Mouse (Mus musculus): ENCODE results near the gene Rps17. TPM values are rescaled to one million over a fixed set of nuclear protein-coding genes. Genes with fewer than 3 reads are reported as not detected.

Rps17 gene
- 100 to 1,000 TPM; 682 to 705 TPM for total RNA-seq (2021)
- long read RNA-seq, transcript Rps17-201 (5 exons, 494 nt), result major isoform, 188 of 245 reads
- long read RNA-seq, transcript Rps17-203 (4 exons, 660 nt), result minor isoform, 45 of 245 reads
- long read RNA-seq, partial matches to known transcripts, result 1 of 245 reads
- long read RNA-seq, other reads (novel, unspliced or antisense), result 7 of 245 reads

- DNase-seq (ENCODE audit: low spot score in 2 of 2), result peak; percentile 100
These were observed at the start of gene Rps17 for GRCm38 (mm10) chr7:81344544-81345446. Gene Rps17, minus strand, starts transcription at chr7:81345254.

- DNase-seq (ENCODE audit: low spot score in 2 of 2), result no peak
These were observed 34.3 kb upstream of the Rps17 start for GRCm38 (mm10) chr7:81379363-81379762.

- DNase-seq (ENCODE audit: low spot score in 2 of 2), result peak; percentile 62 to 68
These were observed 27.4 kb upstream of the Rps17 start for GRCm38 (mm10) chr7:81372337-81372920.

GRCm38 (mm10) chr7:81371811-81372210, 26.8 kb upstream of the Rps17 start:
- peak; percentile 12 to 17 for DNase-seq (ENCODE audit: low spot score in 2 of 2)

- DNase-seq (ENCODE audit: low spot score in 2 of 2), result peak; percentile 46 to 48
These were observed 24.7 kb upstream of the Rps17 start for GRCm38 (mm10) chr7:81369724-81370123.

GRCm38 (mm10) chr7:81367946-81368345, 22.9 kb upstream of the Rps17 start:
- DNase-seq (ENCODE audit: low spot score in 2 of 2), result no peak

- DNase-seq (ENCODE audit: low spot score in 2 of 2), result no peak
These were observed 11.9 kb upstream of the Rps17 start for GRCm38 (mm10) chr7:81356975-81357374.

- DNase-seq (ENCODE audit: low spot score in 2 of 2), result no peak
These were observed 11.3 kb upstream of the Rps17 start for GRCm38 (mm10) chr7:81356360-81356759.

GRCm38 (mm10) chr7:81355746-81356145, 10.7 kb upstream of the Rps17 start:
- DNase-seq (ENCODE audit: low spot score in 2 of 2), result no peak

- DNase-seq (ENCODE audit: low spot score in 2 of 2), result no peak
These were observed 6.8 kb upstream of the Rps17 start for GRCm38 (mm10) chr7:81351826-81352225.

- no peak for DNase-seq (ENCODE audit: low spot score in 2 of 2)
These were observed 3.2 kb upstream of the Rps17 start for GRCm38 (mm10) chr7:81348206-81348605.

- DNase-seq (ENCODE audit: low spot score in 2 of 2), result no peak
These were observed 555 bp upstream of the Rps17 start for GRCm38 (mm10) chr7:81345447-81346170.

- DNase-seq (ENCODE audit: low spot score in 2 of 2), result peak in 1 of 2 experiments; percentile 44
These were observed 1.2 kb downstream of the Rps17 start for GRCm38 (mm10) chr7:81343831-81344230.

GRCm38 (mm10) chr7:81343316-81343715, 1.7 kb downstream of the Rps17 start:
- DNase-seq (ENCODE audit: low spot score in 2 of 2), result peak in 1 of 2 experiments; percentile 37

- DNase-seq (ENCODE audit: low spot score in 2 of 2), result no peak
These were observed 2.5 kb downstream of the Rps17 start for GRCm38 (mm10) chr7:81342356-81343094.

GRCm38 (mm10) chr7:81341563-81341962, 3.5 kb downstream of the Rps17 start:
- DNase-seq (ENCODE audit: low spot score in 2 of 2), result no peak

GRCm38 (mm10) chr7:81339783-81340182, 5.3 kb downstream of the Rps17 start:
- peak; percentile 74 for DNase-seq (ENCODE audit: low spot score in 2 of 2)

GRCm38 (mm10) chr7:81338522-81338873, 6.6 kb downstream of the Rps17 start:
- no peak for DNase-seq (ENCODE audit: low spot score in 2 of 2)

- no peak for DNase-seq (ENCODE audit: low spot score in 2 of 2)
These were observed 7.1 kb downstream of the Rps17 start for GRCm38 (mm10) chr7:81337785-81338521.

GRCm38 (mm10) chr7:81336432-81336786, 8.6 kb downstream of the Rps17 start:
- peak; percentile 45 to 54 for DNase-seq (ENCODE audit: low spot score in 2 of 2)
